Mouse (Mus musculus) adrenal gland, postnatal 0 days (tissue): ENCODE measurements around the gene Dnali1. TPM values are rescaled to one million over a fixed set of nuclear protein-coding genes. Genes with fewer than 3 reads are reported as not detected.

Experiments used
- polyA plus RNA-seq: library from polyadenylated mRNA; unstranded; fragments of >200 nt; fragmentation: Nextera tagmentation; extraction: Ambion mirVana; gene quantifications from 2 replicates; pipeline ENCODE4 v1.2.1, GENCODE M21; 2015

Dnali1 gene
- polyA plus RNA-seq = 0.09 TPM in 1 of 2 replicates, not detected in the other

GRCm38 (mm10) chr4:125065517-125066307 is at the start of gene Dnali1:
Dnali1 (minus strand) TSS chr4:125065703.

DNA sequence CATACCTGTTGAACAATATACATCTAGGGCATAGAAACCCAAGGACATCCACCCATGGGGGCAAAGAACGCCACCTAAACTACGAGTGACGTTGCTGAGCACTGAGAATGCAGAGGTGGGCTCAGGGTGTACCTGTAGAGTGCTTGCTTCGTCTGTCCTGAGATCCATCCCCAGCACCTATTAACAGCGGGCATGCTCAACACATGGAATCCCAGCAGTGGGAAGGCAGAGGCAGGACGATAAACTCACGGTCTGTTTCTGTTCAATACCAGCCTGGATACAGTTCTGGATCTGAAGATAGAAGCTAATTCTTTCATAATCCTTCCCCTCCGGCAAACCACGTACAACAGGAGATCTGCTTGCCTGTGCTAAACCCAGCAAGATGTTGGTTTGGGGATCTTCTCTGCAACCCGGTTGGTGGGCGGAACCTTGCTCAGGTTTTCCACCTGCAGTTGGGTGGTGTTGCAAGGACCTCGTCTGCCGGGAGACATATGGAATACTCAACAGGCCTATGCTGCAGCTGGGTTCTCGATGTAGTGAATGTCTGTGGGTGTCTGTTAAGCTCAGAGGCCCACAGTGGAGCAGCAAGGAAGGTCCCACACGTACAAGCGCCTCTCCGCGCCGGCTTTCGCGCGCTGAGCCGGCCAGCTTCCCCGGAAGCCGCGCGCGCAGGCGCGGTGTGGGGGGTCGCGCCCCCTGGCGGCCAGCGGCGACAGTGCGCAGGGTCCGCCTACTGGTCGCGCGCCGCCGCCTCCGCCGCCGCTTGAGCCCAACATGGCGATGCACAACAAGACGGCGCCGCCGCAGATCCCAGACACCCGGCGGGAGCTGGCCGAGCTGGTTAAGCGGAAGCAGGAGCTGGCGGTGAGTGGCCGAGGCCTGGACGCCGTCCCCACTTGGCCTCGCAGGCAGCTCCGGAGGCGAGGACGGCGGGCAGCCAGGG is 19.2 kb upstream of the Dnali1 start, which contains the start of gene Meaf6:
TSS of gene Meaf6 (plus strand) at position 732 of the 943 bp plus-strand sequence.

DNA sequence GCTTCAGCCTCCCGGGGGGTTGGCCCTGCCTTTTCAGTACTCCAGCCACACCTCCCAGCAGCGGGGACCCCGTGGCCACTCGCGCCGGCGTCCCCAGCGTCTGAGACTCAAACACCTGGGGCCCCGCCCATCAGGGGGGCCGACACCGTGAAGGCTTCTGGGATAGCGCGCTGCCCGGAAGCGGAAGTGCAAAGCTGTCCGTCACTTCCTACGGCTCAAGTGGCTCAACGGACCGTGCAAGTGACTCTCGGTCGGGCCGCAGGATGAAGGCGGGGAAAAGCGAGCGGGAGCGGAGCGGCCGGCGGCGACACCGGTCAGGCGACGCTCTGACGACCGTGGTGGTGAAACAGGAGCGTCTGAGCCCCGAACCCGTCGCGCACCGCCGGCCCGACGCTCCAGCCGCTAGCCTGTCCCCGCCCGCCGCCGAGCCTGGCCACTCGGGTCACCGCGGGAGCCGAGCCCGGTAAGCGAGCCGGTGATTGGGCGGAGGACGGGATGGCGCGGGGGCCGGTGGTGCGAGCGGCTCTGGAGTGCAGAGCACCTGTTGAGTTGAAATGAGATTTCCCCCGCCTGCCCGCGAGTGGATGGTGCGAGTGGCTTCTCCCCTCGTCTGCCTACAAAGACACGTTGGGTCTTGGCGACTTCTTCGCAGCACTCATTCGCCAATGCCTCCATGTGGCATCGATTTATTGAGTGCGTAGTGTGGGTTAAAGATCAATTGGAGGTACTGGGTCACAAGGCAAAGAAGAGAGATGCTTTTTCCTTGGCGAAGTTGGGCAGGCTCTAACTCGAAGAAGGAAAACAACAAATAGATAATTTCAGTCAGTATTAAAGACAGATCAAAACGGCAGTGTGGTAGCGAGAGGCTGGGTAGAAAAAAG is 1.2 kb upstream of the Dnali1 start, which contains the start of gene Snip1:
TSS of gene Snip1 (plus strand) at position 183 of the 881 bp plus-strand sequence.

DNA sequence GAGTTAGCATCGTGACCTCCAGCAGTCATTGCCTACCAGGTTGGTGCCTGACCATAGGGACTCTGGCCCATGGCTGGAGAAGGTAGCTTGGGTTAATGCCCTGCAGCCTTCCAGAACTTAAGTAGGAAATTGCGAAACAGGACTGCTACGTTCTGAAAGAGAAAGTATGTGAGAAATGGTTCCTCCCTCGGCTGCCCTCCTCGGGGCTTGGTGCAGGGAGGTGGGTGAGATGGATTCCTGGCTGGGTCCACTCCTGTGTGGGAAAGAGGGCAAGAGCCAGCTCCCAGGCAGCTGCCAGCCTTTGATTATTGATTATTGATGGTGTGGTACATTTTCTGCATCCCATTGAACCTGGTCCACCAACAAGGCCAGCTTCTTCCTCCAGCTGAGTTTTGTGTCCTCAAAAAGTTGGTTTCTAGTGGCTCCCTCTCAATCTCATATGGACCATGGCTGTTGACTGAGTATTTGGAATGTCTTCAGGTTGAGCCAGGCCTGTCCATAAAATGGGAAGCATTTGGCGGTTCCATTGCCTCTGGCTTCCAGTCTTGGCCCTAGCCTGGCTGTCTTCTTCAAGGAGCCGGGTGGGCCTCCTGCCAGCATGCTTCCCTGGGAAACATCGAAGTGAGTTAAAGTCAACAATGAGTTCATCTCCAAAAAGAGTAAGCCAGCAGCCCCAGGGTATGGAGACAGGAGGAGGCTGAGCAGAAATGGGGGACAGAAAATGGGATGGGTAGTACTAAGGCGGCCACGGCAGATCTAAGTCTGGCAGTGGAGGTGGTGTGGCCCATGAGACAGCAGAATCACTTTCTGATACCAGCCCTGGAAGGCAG is 49.5 kb downstream of the Dnali1 start, which contains the start of gene Gnl2:
TSS of gene Gnl2 (plus strand) at position 780 of the 830 bp plus-strand sequence.

Other genes starting within 250 kb of the Dnali1 start
- 36.0 and 54.0 TPM in 2 replicates for gene Yrdc, start 215.0 kb downstream of the Dnali1 start, polyA plus RNA-seq
- gene 1110065P20Rik, start 214.5 kb downstream of the Dnali1 start, polyA plus RNA-seq = 131 and 184 TPM in 2 replicates
- gene Maneal, start 203.5 kb downstream of the Dnali1 start, polyA plus RNA-seq = 2.0 and 2.7 TPM in 2 replicates
- gene Epha10, start 184.8 kb downstream of the Dnali1 start, polyA plus RNA-seq = 2.4 and 2.8 TPM in 2 replicates
- gene 9930104L06Rik, start 128.7 kb downstream of the Dnali1 start, polyA plus RNA-seq = 5.8 and 6.1 TPM in 2 replicates
- gene Cdca8, start 126.4 kb downstream of the Dnali1 start, polyA plus RNA-seq = 22.9 and 31.7 TPM in 2 replicates
- 21.7 and 38.0 TPM in 2 replicates for gene Rspo1, start 79.3 kb downstream of the Dnali1 start, polyA plus RNA-seq
- 55.1 and 67.1 TPM in 2 replicates for gene Gnl2, start 49.1 kb downstream of the Dnali1 start, polyA plus RNA-seq
- gene Snip1, start 969 bp upstream of the Dnali1 start, polyA plus RNA-seq = 17.9 and 20.8 TPM in 2 replicates
- gene Meaf6, start 19.4 kb upstream of the Dnali1 start, polyA plus RNA-seq = 40.7 and 46.9 TPM in 2 replicates
- gene Zc3h12a, start 62.1 kb upstream of the Dnali1 start, polyA plus RNA-seq = 0.77 and 1.3 TPM in 2 replicates